ENCODE assay signal across 8 mouse cellular contexts in genomic region chr3:108554111-108554561, GRCm38 (mm10). TPM values are rescaled to one million over a fixed set of nuclear protein-coding genes. Genes with fewer than 3 reads are reported as not detected.
A peak's percentile ranks its signal among the peaks of the same experiment; 100 is the strongest.
DNase-seq lines count a peak whose midpoint lies in the region; ATAC-seq and TF ChIP-seq lines count a peak whose summit lies in the region.

No protein-coding gene starts in this region.

- no peaks in the 10 kb centered on the region; the same call in 1 of the 2 replicates for H3K36me3 ChIP-seq in heart, adult 2 months (ENCODE audit: control insufficient read depth, insufficient read depth, low read length)
- peaks cover 7% of the 10 kb centered on the region for H3K36me3 ChIP-seq in liver, embryonic 14.5 days (replicated peaks; ENCODE audit: control insufficient read depth, insufficient read depth, low read depth)
- peaks cover 23% of the 10 kb centered on the region for H3K36me3 ChIP-seq in neural tube, embryonic 15.5 days

- no peak for TF ChIP-seq POLR2A in heart, adult 2 months (IDR thresholded peaks at IDR 0.05; ENCODE audit: insufficient read depth, low read depth, low read length)

- H3K4me3 ChIP-seq in heart, adult 2 months, result peak overlapping the region; percentile 88
- H3K4me3 ChIP-seq in liver, embryonic 14.5 days (ENCODE audit: insufficient read depth in 1 of 2, low read depth in 2 of 2, low read length in 2 of 2), result peak overlapping the region; percentile 84 to 100
- peak overlapping the region; percentile 61 for H3K4me3 ChIP-seq in neural tube, embryonic 15.5 days (replicated peaks)

- intact Hi-C loops in heart, adult 2 months (cut with DNase I), result no loop called here

- no peak for TF ChIP-seq EP300 in heart, adult 2 months (IDR thresholded peaks at IDR 0.05; ENCODE audit: insufficient read depth, low read depth, low read length)
- no peak for TF ChIP-seq EP300 in liver, embryonic 14.5 days (IDR thresholded peaks at IDR 0.05; ENCODE audit: low read depth)

- no peaks in the 10 kb centered on the region for H3K79me2 ChIP-seq in heart, adult 2 months (replicated peaks; ENCODE audit: control insufficient read depth, insufficient read depth, low read length)

- DNase-seq in heart, adult 2 months, result no peak
- DNase-seq in heart, adult 9 months (ENCODE audit: low spot score in 2 of 2), result no peak
- peak; percentile 66 for DNase-seq in 416B (ENCODE audit: low read depth)
- peak; percentile 40 for DNase-seq in adipocyte (ENCODE audit: low spot score)
- peak; percentile 24 to 38 for DNase-seq in frontal cortex, postnatal 14 days (ENCODE audit: low spot score in 2 of 2)
- DNase-seq in liver, embryonic 14.5 days (ENCODE audit: low read depth in 3 of 3, low spot score in 3 of 3), result peak in 2 of 3 experiments; percentile 12 to 31
- DNase-seq in layer of hippocampus, adult 11-12 months (ENCODE audit: low spot score), result no peak

- H3K9ac ChIP-seq in heart, adult 2 months (ENCODE audit: low read depth, low read length), result peak overlapping the region; percentile 99
- H3K9ac ChIP-seq in liver, embryonic 14.5 days (replicated peaks), result peak overlapping the region; percentile 95
- peak overlapping the region; percentile 80 for H3K9ac ChIP-seq in neural tube, embryonic 15.5 days (replicated peaks)

- H3K4me1 ChIP-seq in heart, adult 2 months (ENCODE audit: control insufficient read depth, insufficient read depth, low read length), result no peaks in the 10 kb centered on the region
- peaks cover 14 to 19% of the 10 kb centered on the region in 2 experiments for H3K4me1 ChIP-seq in liver, embryonic 14.5 days (replicated peaks; ENCODE audit: control insufficient read depth in 2 of 2, insufficient read depth in 2 of 2, low read length in 1 of 2)
- H3K4me1 ChIP-seq in neural tube, embryonic 15.5 days, result peaks cover 9% of the 10 kb centered on the region

- TF ChIP-seq CTCF in heart, adult 2 months (IDR thresholded peaks at IDR 0.05), result no peak
- TF ChIP-seq CTCF in liver, embryonic 14.5 days (IDR thresholded peaks at IDR 0.05; ENCODE audit: low read depth), result no peak

- H3K27me3 ChIP-seq in heart, adult 2 months (ENCODE audit: control insufficient read depth, insufficient read depth, low read length), result no peaks in the 10 kb centered on the region
- H3K27me3 ChIP-seq in liver, embryonic 14.5 days (ENCODE audit: control insufficient read depth, insufficient read depth, low read length), result no peaks in the 10 kb centered on the region
- no peaks in the 10 kb centered on the region for H3K27me3 ChIP-seq in neural tube, embryonic 15.5 days (replicated peaks)

- peak overlapping the region; percentile 89 for H3K27ac ChIP-seq in heart, adult 2 months
- H3K27ac ChIP-seq in liver, embryonic 14.5 days, result peak overlapping the region; percentile 68
- peak overlapping the region; percentile 93 for H3K27ac ChIP-seq in neural tube, embryonic 15.5 days (replicated peaks)

- 0% methylated on average over 36 of the region's 42 CpGs for WGBS in heart, adult 2 months
- under 1% methylated on average over 42 of the region's 42 CpGs for WGBS in liver, embryonic 14.5 days (ENCODE audit: insufficient replicate concordance)
- under 1% methylated on average over 42 of the region's 42 CpGs for WGBS in neural tube, embryonic 15.5 days

- no peaks in the 10 kb centered on the region for H3K9me3 ChIP-seq in liver, embryonic 14.5 days (ENCODE audit: control insufficient read depth, low read length)
- H3K9me3 ChIP-seq in neural tube, embryonic 15.5 days (replicated peaks), result no peaks in the 10 kb centered on the region

- ATAC-seq in liver, embryonic 14.5 days (ENCODE audit: insufficient read depth), result peak; percentile 66
- ATAC-seq in neural tube, embryonic 15.5 days (ENCODE audit: low FRiP score), result peak; percentile 78

- H3K4me2 ChIP-seq in liver, embryonic 14.5 days (ENCODE audit: low read depth), result peak overlapping the region; percentile 74
- H3K4me2 ChIP-seq in neural tube, embryonic 15.5 days, result peak overlapping the region; percentile 78

RNA-seq across cellular contexts. Expression of gene Tmem167b, which starts 8.1 kb away (rescaled TPM):
- total RNA-seq in heart, adult 2 months (2021), result 10 to 100 TPM; 25.5 to 28.4 TPM
- 6.3 and 8.3 TPM in 2 replicates for polyA plus RNA-seq in heart, adult 2 months (2012; rRNA removed)
- polyA plus RNA-seq in liver, embryonic 14.5 days (2012; rRNA removed), result 2.8 and 3.8 TPM in 2 replicates
- 12.7 and 13.1 TPM in 2 replicates for polyA plus RNA-seq in liver, embryonic 14.5 days (2014; fragmentation: Nextera tagmentation; extraction: Ambion mirVana)
- 46.3 and 47.5 TPM in 2 replicates for polyA plus RNA-seq in neural tube, embryonic 15.5 days (2015; fragmentation: Nextera tagmentation; extraction: Ambion mirVana)

RNA-seq across cellular contexts. Expression of gene Taf13, which starts 17.4 kb away (rescaled TPM):
- 10 to 100 TPM; 11.1 to 14.4 TPM for total RNA-seq in heart, adult 2 months (2021)
- polyA plus RNA-seq in heart, adult 2 months (2012; rRNA removed), result 4.5 and 7.5 TPM in 2 replicates
- polyA plus RNA-seq in liver, embryonic 14.5 days (2012; rRNA removed), result 2.5 and 5.1 TPM in 2 replicates
- 8.8 and 9.2 TPM in 2 replicates for polyA plus RNA-seq in liver, embryonic 14.5 days (2014; fragmentation: Nextera tagmentation; extraction: Ambion mirVana)
- polyA plus RNA-seq in neural tube, embryonic 15.5 days (2015; fragmentation: Nextera tagmentation; extraction: Ambion mirVana), result 43.7 and 46.5 TPM in 2 replicates

RNA-seq across cellular contexts. Expression of gene 5330417C22Rik, which starts 17.8 kb away (rescaled TPM):
- under 1 TPM in 1 of 2 experiments, not detected in 1; 0.07 TPM for total RNA-seq in heart, adult 2 months (2021)
- polyA plus RNA-seq in heart, adult 2 months (2012; rRNA removed), result 0.59 and 1.8 TPM in 2 replicates
- 0.05 and 0.11 TPM in 2 replicates for polyA plus RNA-seq in liver, embryonic 14.5 days (2012; rRNA removed)
- 0.17 TPM in 1 of 2 replicates, not detected in the other for polyA plus RNA-seq in liver, embryonic 14.5 days (2014; fragmentation: Nextera tagmentation; extraction: Ambion mirVana)
- 12.1 and 15.8 TPM in 2 replicates for polyA plus RNA-seq in neural tube, embryonic 15.5 days (2015; fragmentation: Nextera tagmentation; extraction: Ambion mirVana)

RNA-seq across cellular contexts. Expression of gene 1700013F07Rik, which starts 20.2 kb away (rescaled TPM):
- not detected for total RNA-seq in heart, adult 2 months (2021)
- 0.86 TPM in 1 of 2 replicates, not detected in the other for polyA plus RNA-seq in heart, adult 2 months (2012; rRNA removed)
- not detected in 2 replicates for polyA plus RNA-seq in liver, embryonic 14.5 days (2012; rRNA removed)
- not detected in 2 replicates for polyA plus RNA-seq in liver, embryonic 14.5 days (2014; fragmentation: Nextera tagmentation; extraction: Ambion mirVana)
- 0.87 and 1.2 TPM in 2 replicates for polyA plus RNA-seq in neural tube, embryonic 15.5 days (2015; fragmentation: Nextera tagmentation; extraction: Ambion mirVana)

RNA-seq across cellular contexts. Expression of gene Wdr47, which starts 36.9 kb away (rescaled TPM):
- 1 to 10 TPM; 8.2 to 9.2 TPM for total RNA-seq in heart, adult 2 months (2021)
- polyA plus RNA-seq in heart, adult 2 months (2012; rRNA removed), result 3.7 and 7.0 TPM in 2 replicates
- 1.1 and 1.3 TPM in 2 replicates for polyA plus RNA-seq in liver, embryonic 14.5 days (2012; rRNA removed)
- polyA plus RNA-seq in liver, embryonic 14.5 days (2014; fragmentation: Nextera tagmentation; extraction: Ambion mirVana), result 1.3 and 2.0 TPM in 2 replicates
- 80.5 and 94.7 TPM in 2 replicates for polyA plus RNA-seq in neural tube, embryonic 15.5 days (2015; fragmentation: Nextera tagmentation; extraction: Ambion mirVana)

Comparison
In these comparisons a context has a peak if more than half of its experiments do, and no peak if none do; other contexts are left out.
1. DNase-seq: peak in 416B (single experiment), adipocyte (single experiment), frontal cortex, postnatal 14 days (2 of 2) and liver, embryonic 14.5 days (2 of 3); none in heart, adult 2 months (0 of 2), heart, adult 9 months (0 of 2) and layer of hippocampus, adult 11-12 months (single experiment).
2. Peak in every context shown above with its lines, with median percentiles within 50 percentile points of each other: H3K27ac ChIP-seq, H3K4me3 ChIP-seq and H3K9ac ChIP-seq.